Mouse (Mus musculus): ENCODE measurements around the gene 1700102P08Rik.
A peak's percentile ranks its signal among the peaks of the same experiment; 100 is the strongest.

The 1700102P08Rik gene

DNA sequence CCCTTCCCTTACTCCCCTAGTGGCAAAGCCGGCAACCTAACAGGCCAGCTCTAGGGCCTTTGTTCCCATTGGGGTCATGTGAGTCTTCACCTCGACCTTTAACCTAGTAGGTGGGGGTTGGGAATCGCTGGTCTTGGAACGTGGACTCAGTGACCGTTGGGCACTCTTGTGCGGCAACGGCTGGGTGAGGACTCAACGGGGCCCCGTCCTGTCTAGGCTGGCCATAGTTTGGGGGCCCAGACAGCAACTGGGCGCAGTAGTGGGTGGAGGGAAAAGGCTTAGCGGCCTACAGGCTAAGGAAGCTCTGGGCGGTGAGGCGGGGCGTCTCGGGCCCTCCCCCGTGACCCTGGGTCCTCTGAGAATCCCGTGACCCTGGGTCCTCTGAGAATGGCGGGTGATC, at the start of gene 1700102P08Rik:
1700102P08Rik (plus strand) TSS at position 130 of the 400 bp plus-strand sequence.
- peak; percentile 67 for DNase-seq

DNA sequence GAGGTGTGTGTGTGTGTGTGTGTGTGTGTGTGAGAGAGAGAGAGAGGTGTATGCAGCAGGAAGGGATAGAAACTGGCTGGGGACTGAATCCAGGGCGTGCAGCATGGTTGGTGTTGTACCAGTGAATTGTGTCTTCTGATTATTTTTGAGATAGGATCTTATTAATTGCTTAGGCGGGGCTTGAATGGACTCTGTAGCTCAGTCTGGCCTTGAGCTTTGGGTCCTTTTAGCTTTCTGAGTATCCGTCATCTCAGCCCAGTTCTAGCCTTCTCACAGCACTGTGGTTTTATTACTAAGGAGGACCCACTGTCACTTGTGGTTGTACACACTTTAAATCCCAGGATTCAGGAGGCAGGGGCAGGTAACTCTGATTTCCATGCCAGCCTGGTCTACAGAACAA, 49.3 kb upstream of the 1700102P08Rik start:
- DNase-seq: no peak

DNA sequence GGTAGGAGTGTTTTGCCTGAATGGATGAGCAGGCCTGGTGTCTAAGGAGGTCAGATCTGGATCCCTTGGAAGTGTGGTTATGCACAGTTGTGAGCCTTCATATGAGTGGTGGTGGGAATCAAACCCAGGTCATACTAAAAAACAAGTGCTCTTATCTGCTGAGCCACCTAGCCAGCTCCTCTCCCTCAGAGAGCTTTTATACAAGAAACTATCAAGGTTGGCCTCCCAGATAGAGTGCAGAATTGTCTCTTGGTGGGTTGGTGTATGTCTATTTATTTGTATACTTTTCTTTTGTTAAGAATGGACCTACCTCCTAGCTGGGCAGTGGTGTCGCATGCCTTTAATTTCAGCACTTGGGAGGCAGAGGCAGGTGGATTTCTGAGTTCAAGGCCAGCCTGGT, 48.8 kb upstream of the 1700102P08Rik start:
- no peak for DNase-seq

DNA sequence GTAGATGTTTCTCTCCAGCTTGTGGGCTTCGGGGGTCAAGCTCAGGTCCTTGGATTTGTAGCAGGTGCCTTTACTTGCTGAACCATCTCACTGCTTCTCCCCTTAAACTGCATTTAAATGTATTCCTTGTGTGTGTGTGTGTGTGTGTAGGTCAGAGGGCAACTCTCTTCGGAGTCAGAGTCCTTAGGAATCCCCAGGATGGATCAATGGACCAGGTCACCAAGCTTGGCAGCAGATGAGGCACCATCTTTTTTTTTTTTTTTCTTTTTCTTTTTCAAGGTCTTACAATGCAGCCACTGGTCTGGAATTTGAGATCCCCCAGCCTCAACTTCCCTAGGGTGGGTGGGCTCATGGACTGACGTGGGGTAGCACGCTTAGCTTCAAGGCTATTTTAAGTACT, 48.1 kb upstream of the 1700102P08Rik start:
- no peak for DNase-seq

DNA sequence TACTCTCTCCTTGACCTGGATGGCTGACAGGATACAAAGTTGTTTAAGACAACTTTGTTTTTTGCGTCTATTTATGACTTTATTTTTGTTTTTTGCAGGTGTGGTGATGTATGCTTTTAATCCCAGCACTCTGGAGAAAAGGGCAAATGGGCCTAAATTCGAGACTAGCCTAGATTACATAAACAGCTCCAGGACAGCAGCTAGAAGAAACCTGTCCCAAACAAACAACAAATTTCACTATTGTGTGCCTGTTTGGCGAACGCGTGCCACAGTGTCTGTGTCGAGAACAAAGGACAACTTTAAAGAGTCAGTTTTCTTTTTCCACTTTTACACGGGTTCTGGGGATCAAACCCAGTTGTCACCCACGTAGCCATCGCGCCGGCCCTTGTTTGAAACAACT, 45.6 kb upstream of the 1700102P08Rik start:
- DNase-seq: no peak

DNA sequence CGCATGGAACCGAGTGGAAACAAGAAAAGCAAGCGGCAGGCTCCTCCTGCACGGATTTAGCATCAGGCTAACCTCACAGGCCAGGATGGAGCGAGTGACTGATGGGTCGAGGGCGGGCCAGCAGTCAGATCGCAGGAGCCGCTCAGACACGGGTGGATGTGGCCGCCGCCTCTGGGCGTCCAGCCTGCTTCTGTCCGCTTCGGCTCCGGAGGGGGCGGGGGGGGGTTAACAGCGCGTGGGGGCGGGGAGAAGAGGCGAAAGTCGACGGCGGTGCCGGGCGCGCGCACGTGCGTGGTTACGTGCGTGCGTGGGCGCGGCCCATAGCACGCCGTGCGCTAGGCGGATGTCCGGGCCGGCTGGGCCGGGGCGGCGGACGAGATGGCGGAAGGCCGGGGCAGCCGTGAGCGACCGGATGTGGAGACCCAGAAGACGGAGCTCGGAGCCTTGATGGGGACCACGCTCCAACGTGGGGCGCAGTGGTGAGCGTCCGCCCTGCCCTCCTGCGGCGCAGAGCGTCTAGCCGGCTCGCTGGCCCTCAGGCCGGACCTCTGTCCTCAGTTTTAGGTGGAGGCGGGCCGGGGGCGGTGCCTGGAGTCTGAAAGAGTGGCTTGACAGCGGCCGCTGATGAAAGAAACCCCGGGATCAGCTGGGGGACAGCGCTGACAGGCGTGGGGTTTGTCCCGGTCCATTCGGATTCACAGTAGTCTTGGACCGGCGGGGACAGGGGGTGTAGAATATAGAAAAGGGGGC, 44.9 kb upstream of the 1700102P08Rik start, which contains the start of gene Usp4:
Usp4 (plus strand) TSS at position 314 of the 750 bp plus-strand sequence.
- DNase-seq: peak; percentile 96

DNA sequence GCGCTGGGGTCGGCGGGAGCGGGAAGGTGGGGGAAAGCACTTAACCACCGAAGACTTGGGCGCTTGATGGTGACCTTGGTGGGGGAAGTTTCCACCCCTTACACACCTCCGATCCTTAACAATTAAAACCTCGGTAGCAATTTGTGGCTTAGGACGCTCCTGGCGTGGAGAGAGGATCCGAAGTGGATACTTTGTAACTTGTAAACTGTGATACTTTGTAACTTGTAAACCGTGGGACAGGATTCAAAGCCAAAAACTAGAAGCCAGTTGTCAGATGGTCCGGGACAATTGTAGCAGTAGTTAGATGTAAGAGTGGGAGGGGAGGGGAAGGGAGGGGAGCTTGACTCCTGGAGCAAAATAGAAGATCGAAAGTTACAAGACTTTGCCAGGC, 44.3 kb upstream of the 1700102P08Rik start:
- no peak for DNase-seq

DNA sequence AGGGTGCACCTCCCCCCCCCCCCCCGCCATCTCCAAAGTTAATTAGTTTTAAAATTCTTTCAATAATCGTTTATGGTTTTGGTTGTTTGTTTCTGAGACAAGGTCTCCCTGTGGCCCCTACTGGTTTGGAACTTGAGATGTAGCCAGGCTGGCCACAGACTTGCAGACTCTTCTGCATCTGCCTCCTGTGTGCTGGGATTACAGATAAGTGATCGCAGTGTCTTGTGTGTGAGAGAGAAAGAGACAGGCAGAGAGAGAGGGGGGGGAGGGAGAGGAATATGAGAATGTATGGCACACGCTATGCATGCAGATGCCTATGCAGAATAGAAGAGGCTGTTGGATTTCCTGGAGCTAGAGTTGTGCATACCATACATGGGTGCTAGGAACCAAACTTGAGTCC, 42.9 kb upstream of the 1700102P08Rik start:
- no peak for DNase-seq

DNA sequence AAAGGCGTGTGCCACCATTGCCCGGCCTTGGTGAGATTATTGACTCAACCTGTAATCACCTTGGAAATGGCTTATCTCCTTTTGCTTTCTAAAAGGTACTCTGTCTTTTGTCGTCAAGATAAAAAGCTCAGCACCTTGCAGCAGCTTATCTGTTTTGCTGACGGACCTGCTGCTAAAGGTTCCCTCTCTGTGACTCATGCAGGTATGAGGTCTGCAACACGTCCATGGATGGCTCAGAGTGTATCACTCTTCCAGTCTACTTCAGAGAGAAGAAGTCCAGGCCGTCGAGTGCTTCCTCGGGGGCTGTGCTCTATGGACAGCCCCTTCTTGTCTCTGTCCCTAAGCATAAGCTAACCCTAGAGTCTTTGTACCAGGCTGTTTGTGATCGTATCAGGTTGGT, 14.4 kb upstream of the 1700102P08Rik start:
- no peak for DNase-seq

DNA sequence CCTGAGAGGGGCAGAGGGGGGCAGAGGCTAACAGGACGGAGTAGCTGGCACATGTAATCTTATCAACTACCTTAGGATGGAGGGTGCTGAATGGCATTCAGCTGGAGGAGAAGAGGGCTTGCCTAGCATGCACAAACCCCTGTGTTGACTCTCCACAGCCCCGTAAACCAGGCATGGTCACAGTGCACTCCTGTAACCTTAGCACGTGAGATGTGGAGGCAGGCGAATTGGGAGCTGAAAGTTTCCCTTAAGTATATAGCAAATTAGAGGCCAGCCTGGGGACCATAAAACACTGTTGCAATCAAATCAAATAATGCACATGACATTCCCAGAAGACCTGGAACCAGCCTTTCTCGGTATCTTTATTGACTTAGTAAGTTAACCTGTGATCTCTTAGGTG, 13.9 kb upstream of the 1700102P08Rik start:
- no peak for DNase-seq

DNA sequence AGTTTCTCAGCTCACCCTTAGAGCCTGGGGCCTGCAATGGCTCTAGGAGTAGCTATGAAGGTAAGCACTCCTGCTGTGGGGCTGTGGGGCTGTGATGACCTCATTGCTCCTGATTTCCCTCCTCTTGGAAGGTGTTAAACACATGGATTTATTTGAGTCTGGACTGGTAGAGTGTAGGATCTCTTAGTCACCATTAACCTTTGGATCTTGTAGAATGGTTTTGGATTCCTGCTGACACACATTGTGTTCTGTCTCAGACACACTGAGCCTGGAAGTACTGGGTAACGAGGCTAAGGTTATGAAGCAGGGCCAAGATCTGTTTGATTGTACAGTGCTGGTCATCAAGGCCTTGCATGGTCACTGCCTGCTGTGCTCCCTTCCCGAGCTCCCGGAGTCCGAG, 13.3 kb upstream of the 1700102P08Rik start:
- DNase-seq: no peak

DNA sequence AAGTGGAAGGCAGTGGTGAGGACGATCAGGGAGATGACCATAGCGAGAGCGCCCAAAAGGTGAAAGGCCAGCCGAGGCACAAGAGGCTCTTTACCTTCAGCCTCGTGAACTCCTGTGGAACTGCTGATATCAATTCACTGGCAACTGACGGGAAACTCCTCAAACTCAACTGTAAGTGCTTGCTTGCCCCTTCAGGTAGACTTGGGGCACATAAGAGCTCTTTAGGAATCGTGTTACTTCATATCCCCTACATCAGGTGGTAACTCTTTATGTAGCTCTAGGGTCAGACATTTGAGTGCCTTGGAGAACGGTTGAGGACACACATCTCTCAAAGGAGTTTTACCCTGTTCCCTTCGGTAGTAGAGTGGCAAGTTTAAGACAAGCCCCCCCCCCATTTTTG, 11.2 kb upstream of the 1700102P08Rik start:
- no peak for DNase-seq

DNA sequence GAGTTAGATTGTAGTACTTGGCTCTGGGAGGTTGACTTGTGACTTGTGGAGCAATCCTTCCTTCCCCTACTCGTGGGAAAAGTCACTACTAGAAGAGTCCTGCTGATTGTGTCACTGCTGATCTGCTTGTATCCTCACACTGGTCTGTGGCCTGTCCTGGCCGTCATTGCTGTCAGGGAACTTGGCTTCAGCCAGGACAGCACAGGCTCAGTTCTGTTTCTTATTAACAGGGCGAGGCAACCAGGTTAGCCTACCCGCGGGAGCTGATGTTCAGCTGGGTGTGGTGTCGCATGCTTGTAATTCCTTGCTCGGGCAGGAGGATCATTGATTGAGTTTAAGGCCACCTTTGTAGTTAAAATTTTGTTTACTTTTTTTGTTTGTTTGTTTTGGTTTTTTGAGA, 7.6 kb upstream of the 1700102P08Rik start:
- peak; percentile 61 for DNase-seq

DNA sequence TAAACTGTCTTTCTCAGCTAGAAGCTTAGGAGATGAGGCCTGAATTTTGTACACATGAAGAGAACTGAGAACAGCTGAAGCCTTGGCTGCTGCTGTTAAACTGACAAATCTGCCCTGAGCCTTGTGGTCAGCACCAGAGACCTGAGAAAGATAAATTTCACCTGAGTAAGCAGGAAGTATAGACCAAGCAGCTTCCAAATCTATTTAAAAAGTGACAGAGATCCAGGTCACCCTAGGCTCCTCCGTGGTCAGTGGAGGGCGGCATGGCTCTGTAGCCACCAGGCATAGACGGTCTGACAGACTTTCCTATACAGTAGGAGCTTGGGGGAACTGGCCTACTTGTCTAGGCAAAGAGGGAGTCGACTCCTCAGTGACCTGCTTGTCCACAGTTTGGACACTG, 5.8 kb upstream of the 1700102P08Rik start:
- DNase-seq: no peak

DNA sequence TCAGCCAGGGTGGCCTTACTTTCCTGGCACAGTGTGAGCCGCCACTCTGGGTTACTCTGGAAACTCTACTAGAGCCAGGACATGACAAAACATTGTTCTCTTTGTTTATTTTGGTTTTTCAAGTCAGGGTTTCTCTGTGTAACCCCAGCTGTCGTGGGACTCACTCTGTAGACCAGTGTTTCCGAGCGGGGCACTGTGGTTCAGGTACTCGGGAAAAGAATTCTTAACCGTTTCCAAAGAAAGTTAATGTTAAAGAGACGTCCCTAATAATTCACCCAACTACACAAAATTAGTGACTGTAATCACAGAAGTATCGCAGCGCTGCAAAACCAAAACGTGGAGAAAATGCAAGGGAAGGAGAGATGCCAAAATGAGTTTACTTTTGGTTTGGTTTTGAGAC, 4.0 kb upstream of the 1700102P08Rik start:
- DNase-seq: no peak

DNA sequence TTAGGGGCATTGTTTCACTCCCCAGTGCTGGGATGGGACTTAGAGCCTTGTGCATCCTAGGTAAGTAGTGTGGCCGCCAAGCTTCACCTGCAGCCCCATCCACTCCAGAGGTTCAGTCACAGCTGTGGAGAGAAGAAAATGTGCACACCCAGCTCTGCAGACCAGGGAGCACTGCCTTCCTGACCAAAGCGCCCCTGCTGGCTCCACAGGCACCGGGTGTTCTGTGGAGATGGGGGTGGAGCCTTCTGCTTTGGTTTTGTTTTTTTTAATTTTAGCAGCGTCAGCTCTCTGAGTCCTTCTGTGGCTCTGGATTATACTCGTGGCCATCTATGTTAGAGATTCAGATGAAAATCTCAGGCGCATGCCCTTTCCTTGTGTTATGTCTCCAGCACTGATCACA, 3.4 kb upstream of the 1700102P08Rik start:
- DNase-seq: peak; percentile 28

DNA sequence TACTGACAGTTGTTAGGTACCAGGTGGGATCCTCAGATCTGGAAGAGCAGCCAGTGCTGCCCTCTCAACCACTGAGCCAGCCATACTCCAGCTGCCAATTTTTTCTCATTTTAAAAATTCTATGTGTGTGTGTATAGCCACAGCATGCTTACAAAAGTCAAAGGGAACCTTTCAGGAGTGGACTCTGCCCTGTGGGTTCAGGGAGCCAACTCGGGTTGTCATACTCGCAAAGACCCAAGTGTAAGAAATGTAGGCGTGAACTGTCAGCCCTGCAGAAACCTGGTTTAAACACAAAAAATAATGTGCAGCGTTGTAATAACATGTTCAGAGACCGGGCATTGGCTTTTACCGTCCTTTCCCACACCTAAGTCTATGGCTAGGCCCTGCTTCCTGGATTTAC, 1.6 kb downstream of the 1700102P08Rik start:
- no peak for DNase-seq

DNA sequence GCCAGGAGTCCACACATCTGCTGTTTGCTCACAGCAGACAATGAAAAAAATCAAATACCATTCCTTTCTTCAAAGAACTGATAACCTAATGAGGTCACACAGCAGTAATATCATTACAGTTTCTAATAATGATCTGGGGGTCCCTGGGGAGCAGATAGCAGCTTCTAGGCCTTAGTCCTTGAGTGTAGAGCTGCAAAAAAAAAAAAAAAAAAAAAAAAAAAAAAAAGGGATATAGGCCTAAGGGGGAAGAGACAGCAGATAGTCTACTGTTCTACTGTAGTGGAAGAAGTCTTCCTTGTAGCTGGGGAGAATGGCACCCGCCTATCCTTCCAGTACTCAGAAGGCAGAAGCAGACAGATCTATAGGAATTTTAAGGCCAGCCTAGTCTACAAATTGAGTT, 2.8 kb downstream of the 1700102P08Rik start:
- no peak for DNase-seq

DNA sequence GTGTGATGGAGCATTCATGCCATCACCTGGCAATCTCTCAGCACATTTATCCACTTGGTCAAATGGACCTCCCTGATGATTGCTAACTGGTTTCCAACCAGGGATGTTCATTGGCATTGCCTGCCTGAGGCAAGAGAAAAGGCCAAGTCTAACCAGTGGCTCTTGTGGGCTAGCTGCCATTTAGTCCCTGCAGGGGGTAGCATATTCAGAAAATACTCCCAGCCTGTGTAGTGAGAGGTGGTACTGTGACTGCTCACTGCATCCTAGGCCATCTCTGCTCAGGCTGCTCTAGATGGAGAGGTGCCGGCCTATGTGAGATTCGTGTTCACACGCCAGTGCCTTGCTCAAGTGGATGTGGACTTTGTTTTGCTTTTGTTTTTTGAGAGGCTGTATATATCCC, 5.7 kb downstream of the 1700102P08Rik start:
- no peak for DNase-seq

DNA sequence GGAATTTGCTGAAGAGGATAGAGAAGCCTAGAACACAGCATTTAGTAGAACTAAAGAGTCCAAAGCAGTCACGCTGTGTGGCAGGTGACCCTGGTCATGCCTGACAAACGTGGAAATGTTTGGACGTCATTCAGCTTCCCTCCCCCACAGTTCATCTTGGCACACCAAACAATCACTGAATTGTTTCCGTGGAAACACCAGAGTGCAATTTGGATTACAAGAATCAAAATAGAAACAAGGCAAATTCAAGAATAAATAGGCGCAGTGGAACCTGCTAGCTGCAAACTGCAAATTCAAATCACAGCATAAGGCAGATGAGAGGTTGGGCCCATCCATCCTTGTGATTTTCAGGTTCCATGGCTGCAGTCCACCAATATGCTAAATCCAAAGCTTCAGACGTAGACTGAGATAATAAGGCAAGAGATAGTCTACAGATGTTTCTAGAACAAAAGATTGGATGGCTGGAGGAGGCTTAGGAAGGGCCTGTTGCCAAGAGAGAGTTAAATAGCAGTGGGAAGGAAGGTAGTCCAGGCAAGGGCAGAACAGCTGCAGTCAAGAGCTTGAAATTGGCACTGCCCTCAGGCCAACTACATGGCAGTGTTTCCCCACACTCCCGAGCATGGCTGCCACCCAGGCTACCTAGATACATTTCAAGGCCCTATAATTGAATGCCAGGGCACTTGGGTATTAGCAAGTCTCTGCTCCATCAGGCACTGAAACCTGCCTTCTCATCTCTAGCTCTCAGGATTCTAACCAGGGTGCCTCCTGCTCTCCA, 8.8 kb downstream of the 1700102P08Rik start:
- DNase-seq: no peak

DNA sequence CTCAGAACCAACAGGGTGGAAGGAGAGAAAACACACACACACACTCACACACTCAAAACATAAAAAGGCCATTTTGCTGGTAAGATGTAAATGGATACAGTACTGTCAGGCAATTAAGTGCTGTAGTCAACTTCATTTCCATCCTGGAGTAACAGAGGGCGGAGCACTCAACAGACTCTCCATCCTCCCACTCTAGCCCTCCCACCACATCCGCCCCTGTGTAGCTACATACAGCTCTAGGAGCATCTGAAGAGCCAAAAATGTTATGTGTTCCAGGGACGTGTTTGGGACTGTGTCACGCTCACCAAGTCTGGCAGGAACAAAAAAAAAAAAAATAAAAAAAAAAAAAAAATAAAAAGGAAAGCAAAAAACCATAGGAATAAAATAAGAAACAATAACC, 10.5 kb downstream of the 1700102P08Rik start:
- DNase-seq: no peak

DNA sequence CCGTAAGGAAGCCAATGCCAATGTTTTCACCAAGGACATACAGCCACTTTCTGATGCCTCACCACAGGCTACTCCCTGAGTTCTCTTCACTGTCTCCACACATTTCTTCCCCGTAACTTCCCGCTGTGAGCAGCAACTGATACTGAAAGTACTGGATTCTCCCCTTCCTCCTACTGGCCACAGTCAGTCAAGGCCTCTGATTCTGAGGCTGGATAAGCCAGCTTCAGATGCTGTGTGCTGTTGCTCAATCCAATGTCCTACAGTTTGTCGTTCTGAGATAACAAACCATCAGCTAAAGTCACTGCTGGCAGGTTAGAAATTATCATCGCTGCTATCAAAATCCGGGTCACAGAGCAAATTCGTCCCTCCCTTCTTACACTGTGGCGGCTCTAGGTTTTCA, 11.8 kb downstream of the 1700102P08Rik start:
- DNase-seq: no peak

DNA sequence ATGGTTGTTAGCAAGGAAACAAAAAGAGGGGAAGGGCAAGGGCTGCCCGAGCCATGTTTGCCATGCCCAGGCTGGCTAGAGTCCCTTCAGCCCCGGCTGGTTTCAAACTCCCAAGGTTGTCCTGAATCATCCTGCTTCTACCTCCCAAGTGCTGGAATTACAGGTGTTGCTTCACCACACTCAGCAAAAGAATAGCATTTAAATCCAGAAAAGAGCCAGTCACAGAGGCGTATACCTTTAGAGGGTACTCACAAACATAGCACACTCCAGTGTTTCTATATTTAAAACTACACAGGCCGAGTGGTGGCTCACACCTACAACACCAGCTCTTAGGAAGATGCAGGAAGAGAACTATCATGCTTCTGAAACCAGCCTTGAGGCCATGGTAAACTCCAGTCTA, 16.9 kb downstream of the 1700102P08Rik start:
- no peak for DNase-seq

DNA sequence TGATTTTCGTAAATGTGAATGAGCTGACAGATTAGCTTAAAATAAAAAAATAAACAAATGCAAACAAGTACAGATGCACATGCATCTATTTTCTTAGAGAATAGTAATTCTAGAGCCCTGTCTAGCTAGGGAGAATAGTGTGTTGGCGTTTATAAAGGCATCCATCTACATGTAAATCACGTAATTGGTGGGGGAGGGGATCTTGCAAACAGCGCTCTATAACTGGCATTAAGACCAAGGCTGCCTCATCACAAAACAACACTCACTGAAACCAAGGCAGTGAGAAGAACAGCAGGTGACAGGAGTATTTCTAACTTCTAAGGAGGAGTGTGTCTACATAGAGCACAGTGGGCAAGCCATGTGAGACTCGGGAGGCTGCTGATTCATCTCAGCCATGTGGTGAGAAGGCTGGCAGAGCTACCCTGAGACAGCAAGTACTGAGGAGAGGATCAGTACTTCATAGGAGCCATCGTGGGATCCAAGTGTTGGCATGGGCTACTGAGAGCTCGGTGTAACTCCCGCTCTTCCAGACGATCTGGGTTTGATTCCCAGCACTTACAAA, 18.9 kb downstream of the 1700102P08Rik start:
- DNase-seq: no peak
